Mouse (Mus musculus): ENCODE results near the gene Lamtor2.

DNA sequence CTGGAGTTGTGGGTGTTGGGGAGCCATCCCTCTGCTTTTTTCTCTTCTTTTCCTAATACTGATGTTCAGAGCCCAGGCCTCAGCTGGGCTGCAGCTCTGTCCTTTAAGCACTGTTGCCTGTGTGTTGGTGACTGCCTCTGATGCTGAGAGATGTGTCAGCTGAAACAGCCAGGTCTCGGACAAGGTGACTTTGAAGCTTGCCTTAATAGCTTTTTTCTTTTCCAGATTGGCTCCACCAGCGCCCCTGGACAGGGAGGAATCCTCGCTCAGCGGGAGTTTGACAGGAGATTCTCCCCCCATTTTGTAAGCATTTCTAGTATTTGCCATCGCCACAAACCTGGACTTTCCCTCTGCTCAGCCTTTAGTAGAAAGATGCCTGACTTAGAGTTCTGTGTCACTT is 33.8 kb upstream of the Lamtor2 start:
- TF ChIP-seq POLR2A (IDR thresholded peaks at IDR 0.05; ENCODE audit: borderline replicate concordance, extremely low read depth, insufficient read depth, insufficient read length, poor library complexity, severe bottlenecking) (no peak), CTCF (IDR thresholded peaks at IDR 0.05; ENCODE audit: borderline replicate concordance, extremely low read depth, insufficient read depth, insufficient read length) (no peak)
